Mouse (Mus musculus) heart, postnatal 0 days (tissue): ENCODE data around the gene Rps28.

Experiments
- CTCF ChIP-seq: IDR thresholded peaks from 2 replicates; pipeline ENCODE4 v1.5.1; 2016; ENCODE audit warnings: antibody characterized with exemption, control low read depth, low read depth
- EP300 ChIP-seq: IDR thresholded peaks from 2 replicates; pipeline ENCODE4 v1.6.1; 2016; ENCODE audit warnings: antibody characterized with exemption, low read depth

DNA sequence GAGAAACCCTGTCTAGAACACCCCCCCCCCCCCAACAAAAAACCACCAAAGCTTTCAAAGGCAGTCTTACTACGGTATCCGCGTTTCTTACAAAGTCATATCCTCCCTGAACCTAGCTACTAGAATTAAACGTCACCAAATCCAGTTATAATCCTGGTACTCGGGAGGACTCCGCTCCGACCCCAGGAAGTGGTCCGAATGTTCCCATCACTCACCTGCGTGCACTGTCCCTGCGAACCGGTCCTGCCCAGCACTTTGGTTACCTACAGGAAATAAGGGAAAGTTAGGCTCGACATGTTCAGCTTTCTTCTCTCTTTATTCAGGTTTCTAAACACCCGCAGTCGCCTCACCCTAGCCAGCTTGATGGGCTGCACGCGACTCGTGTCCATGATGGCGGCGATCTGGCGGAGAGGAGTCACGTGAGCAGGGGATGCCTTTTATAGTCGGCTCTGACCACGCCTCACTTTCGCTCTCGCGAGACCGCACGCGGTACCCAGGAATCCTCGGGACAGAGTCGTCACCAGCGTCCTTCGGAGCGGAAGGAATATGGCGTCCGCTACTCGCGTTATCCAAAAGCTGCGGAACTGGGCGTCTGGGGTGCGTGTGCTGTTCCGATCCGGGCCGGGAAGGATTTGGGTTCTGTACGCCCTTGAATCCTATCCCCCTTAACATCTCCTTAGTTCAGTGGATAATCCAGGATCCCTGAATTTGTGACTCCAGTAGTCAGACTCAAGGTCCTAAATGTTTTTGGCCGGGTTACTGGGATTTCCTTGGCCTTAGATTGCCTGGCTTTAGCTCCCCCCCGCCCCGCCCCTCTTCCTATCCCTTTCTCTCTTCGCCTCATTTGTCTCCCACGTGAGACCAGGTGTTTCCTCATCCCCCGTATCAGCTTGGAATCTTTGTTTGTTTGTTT lies at the start of gene Rps28, which contains the start of gene Ndufa7:
- TF ChIP-seq CTCF (no peak), EP300 (peak; percentile 97)
